Mouse (Mus musculus) cerebellum, adult 9-10 months (tissue): Measurements from ENCODE around the gene Gm20532.

Experiments used
- DNase-seq: peaks from one replicate; pipeline ENCODE4 v3.0.0; 2022

The Gm20532 gene

GRCm38 (mm10) chr2:26661143-26661752 lies 74.8 kb downstream of the Gm20532 start:
- no peak for DNase-seq

GRCm38 (mm10) chr2:26661768-26662508 lies 75.5 kb downstream of the Gm20532 start:
- DNase-seq: no peak

GRCm38 (mm10) chr2:26662509-26662882 lies 76.1 kb downstream of the Gm20532 start:
- no peak for DNase-seq

DNA sequence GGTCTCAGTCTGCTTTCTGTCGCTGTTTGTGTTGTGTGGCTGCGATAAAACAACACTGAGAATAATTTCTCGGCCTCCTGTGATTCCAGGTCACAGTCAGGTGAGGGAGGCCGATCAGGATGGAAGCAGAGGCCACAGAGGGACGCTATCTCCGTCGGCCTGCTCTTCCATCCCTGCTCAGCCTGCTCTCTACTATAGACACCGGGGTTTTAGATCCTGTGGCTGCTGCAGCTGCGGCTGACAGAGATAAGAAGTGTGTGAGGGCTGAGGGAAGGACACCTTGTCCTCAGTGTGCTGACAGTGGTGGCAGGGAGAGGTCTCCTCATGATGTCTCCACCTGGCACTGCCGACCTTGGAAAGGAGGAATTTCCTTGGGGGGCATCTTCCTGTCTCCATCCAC lies 76.7 kb downstream of the Gm20532 start:
- no peak for DNase-seq

GRCm38 (mm10) chr2:26663551-26663950 lies 77.1 kb downstream of the Gm20532 start:
- peak; percentile 20 for DNase-seq

GRCm38 (mm10) chr2:26668746-26669145 lies 82.3 kb downstream of the Gm20532 start:
- no peak for DNase-seq

- DNase-seq: no peak
Measured at GRCm38 (mm10) chr2:26671182-26671581, 84.7 kb downstream of the Gm20532 start, which contains the start of gene Lcn4. TSS of gene Lcn4 (minus strand) at chr2:26671282.
